Mouse (Mus musculus): ENCODE results near the gene Akap13.

Gene Akap13

DNA sequence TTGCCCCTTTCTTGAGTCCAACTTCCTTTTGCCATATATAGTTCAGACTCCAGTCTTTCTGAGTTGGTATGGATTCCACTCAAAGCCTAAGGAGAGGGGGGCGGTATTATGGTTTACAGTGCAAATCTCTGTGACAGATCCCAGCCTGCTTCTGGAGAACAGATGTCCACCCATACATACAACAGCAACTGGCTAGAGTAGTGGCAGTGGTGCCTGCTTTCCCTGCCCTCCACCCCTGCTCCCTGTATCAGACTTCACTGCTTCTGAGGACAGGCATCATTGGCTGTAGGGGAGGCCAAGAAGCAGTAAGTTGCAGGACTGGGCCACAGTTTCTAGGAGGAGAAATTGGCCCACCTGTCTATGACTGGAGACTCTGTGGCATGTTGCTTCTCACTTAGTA lies 102.9 kb downstream of the Akap13 start:
- DNase-seq (ENCODE audit: low read depth, low spot score): no peak

DNA sequence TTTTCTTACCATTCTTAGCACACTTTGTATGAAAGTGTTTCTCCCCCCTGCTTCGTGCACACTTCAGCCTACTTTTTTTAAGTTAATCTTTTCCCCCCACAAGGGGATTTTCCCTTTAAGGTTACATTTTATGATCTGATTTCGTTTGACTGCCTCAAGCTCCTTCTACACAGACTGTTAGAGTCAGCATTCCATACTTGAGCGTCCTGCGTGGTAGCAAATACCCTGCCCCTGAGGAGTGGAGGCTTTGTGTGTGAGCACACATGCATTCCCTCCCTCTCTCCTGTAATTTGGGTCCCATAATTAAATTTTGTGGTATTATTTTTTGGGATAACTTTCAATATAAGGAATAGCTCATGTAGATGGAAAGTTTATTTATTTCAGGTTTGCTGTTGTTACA lies 103.8 kb downstream of the Akap13 start:
- no peak for DNase-seq (ENCODE audit: low read depth, low spot score)

DNA sequence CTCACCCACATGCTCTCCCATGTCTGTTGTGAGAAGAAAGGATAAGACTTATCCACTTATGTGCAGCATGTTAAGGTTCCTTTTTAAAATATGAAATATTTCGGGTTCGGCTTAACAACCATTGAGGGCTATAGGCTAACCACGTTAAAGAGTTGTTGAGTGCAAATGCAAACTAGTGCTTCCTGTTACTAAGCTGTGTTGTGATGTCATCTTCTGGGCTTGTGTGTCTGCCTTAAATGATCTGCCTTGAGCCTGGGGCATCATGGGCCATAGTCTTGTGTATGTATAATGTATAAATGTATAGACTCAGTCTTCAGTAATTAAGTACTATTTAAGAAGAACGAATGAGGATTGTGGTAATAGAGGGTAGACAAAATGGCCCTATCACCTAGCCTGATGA lies 104.6 kb downstream of the Akap13 start:
- DNase-seq (ENCODE audit: low read depth, low spot score): no peak

DNA sequence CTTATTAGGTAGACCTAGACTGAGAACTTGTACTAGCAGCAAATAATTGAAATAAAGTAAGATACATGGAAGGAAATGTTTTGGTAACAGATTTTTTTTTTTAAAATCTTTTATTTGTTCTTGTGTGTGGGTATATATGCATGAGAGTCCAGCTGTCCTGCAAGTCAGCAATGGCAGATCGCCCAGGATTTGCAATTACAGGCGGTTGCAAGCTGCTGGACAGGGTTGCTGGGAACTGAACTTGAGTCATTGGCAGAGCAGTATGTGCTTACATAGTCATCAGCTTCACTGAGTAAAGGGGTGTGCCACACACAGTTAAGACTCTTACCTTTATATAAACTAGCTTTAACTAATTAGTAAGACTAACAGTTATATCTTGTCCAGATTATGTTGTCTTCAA lies 105.2 kb downstream of the Akap13 start:
- peak; percentile 51 for DNase-seq (ENCODE audit: low read depth, low spot score)

DNA sequence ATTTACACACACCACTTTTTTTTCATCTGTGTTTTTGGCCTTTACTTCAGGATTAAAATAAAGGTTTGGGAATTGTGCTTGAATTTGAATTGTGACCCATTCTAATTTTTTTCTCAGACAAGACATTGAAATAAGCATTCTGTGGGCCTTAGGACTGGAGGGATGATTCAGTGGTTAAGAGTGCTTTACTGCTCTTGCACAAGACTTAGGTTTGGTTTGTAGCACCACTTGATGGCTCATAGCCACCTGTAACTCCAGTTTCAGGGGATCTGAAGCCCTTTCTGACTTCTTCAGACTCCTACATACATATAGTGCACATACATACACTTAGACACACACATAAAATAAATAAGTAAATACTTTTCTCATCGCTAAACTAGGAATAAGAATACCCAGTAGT lies 105.8 kb downstream of the Akap13 start:
- DNase-seq (ENCODE audit: low read depth, low spot score): no peak

DNA sequence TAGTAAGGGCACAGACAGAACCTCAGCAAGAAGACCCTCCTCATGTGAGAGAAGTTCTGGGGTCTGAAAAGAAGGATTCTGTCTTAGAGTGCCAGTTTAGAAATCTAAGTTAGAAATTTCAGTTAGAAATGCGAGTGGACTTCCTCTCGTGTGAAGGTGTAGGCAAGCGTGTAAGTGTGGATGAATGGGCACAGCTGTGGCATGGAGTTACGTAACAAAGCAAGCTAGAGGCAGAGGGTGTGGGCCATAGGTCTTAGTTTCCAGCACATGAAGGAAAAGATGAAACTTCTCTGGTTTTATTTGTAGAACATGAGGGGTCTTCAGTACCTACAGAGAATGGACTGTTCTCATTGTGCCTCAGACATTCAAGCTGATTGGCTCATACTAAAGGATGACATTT lies 112.9 kb downstream of the Akap13 start:
- no peak for DNase-seq (ENCODE audit: low read depth, low spot score)

DNA sequence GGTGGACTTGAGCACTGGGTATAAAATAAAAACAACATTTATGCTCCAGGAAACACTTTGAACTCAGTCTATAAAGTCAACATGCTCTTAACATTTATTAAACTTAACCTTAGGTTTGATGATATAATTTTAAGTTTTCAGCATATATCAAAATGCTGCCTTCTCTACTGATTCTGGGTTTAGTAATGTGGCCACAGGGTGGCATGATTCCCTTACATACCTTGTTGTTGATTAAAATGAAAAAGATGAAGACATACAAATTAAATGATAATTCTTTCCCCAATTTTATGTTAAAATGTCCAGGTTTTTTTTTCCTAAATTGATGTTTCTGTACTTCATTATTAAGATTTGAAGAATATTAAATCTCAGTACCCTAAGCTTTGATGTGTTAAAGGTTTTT lies 113.5 kb downstream of the Akap13 start:
- peak; percentile 44 for DNase-seq (ENCODE audit: low read depth, low spot score)

DNA sequence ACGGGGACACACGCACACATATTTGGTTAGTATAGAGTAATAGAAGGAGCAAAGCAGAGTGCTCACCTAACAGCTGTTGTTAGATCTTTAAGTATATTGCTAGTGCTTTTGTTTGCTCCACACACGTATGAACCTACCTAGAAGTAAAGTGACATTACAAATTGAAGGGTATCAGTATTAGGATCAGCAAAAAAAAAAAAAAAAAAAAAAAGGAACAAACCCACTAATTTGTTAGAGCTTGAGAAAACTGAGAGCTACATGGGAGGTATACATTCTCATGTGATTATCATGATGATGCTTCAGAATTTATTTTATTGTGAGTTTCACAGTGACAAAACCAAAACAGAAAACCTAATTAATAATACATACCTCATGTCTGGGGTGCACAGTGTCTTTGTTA lies 114.9 kb downstream of the Akap13 start:
- no peak for DNase-seq (ENCODE audit: low read depth, low spot score)

DNA sequence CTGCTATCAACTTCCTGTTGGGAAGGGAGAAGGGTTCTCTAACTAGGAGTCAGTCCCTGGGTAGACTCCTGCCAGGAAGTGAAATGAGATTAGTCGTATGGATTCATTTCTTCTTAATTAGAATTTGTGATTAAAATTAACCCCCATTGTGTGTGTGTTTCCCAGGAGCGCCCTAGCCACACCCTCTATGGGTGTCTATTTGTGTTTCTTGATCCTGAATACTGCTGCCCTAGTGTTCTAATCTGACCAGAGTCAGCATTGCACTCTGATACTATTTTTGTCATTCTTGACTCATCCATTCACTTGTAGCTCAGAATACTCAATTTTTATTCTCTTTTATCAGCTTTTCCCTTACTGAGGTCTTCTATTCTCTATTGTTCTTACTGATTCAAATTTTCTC lies 115.7 kb downstream of the Akap13 start:
- no peak for DNase-seq (ENCODE audit: low read depth, low spot score)

DNA sequence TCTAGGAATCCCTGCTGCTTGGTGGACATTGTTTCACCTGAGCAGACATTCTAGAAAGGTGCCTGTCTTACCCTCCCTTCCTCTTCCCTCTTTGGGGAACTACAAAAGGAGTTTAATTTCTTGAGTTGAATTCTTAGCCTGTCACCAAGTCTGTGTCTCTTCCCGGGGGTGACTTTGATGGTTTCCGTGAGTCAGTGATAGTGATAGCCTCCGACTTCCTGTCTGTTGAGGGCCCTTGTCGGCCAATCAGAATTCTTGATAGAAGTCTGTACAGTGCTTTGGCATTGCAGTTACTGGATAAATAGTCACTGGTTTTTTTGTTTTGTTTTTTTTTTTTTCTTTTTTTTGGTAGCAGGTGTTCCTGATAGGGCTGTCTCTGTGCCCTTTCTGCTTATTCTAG lies 116.8 kb downstream of the Akap13 start:
- no peak for DNase-seq (ENCODE audit: low read depth, low spot score)

DNA sequence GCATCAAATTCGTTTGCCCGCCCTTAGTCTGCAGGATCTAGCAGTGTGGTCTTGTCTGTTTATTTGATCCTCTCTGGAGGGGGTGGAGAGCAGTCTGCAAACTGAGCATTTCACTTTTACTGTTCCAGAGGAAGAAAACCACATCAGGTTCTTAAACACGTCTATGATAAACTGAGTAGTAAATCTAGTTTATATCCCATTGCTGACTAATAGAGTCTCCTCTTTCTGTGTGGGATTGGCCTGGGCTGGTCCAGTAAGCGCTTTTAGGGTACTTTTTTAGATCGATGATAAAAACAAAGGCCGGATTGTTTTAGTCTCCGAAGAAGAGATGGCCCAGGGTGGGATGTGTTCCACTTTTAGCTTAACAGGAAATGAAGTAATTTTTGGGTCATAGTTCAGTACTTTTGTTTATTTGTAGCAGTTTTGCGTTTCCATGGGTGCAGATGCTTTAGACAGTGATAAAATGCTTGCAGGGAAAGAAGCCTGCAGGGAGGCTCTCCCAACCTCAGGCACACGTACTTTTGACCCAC lies 119.9 kb downstream of the Akap13 start:
- DNase-seq (ENCODE audit: low read depth, low spot score): peak; percentile 86

DNA sequence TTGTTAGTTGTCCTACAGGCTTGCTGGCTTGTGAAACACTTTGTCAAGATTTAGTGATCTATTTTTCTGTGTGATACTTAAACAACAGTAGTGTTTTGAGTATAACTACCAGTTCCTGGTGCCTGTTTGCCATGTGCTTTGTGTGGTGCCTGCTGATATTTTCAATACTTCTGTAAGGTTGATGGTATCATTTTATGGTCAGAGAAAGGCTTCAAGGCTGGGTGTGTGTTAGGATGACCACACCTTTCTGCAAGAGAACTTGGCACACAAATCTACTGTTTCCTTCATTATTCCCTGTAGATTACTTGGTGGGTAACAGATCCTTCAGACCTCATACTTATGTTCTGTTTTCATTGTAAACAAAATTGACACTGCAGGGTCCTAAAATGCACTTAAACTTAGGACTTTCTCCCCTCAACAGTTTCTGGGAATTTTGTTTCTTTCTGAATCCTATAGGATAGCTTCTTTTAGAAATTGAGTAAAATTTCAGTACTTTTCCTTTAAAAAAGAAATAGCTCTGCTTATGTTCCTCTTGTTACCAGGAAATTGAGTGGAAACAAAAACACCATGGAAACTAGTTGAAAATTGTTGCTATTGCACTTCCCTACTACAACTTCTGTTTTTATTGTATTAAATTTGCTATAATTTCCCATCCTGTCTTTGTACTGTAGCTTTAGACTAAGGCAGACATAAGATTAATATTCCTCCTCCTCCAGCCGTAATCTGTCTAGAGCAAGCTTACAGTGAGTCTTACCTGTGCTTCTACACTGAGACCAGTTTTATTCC lies 120.7 kb downstream of the Akap13 start:
- peak; percentile 41 for DNase-seq (ENCODE audit: low read depth, low spot score)

DNA sequence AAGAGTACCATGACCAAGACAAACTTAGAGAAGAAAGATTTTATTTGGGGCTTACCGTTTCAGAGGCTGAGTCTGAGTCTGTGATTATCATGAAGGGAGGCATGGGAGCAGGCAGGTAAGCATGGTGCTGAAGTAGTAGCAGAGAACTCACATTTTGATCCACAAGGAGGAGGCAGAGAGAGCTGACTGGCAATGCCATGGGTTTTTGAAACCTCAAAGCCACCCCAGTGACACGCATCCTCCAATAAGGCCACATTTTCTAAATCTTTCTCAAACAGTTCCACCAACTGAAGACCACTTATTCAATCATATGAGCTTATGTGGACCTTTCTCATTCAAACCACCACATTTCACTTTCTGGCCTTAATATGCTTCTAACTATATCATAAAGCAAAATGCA lies 121.5 kb downstream of the Akap13 start:
- peak; percentile 14 for DNase-seq (ENCODE audit: low read depth, low spot score)

DNA sequence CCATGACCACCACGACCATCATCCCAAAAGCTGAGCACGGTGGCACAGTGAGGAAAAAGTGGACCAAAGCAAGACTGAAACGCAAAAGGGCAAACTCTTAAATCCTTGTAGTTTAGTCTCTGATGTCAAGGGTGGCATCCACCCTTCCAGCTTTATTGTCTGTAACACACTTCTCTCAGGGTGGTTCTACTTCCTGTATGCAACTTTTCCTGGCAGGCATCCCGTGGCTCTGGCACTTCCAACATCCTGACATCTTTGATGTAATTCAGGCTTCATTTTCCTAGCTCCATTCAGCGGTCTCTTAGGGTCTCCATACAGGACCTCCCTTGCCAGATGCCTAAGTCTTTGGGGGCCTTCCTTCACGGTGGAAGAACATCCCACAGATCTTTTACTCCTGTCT lies 122.0 kb downstream of the Akap13 start:
- no peak for DNase-seq (ENCODE audit: low read depth, low spot score)

DNA sequence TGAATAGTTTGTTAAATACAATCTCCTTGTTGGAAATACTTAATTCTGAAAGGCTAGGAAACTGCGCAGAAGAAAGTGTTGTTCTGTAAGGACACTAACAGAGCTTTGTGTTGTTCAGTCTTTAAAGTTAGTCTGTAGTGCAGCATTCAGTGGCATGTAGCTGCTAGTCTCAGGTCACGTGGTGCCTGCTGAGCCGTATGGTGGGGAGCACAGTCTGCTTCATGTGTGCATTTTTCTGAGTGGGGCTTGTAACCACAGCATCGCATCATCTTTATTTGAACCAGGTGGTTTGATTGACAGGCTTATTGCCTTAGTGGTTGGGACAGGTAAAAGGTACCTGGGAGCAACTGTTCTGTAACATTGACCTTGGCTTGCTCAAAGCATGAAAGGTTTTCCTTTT lies 123.3 kb downstream of the Akap13 start:
- DNase-seq (ENCODE audit: low read depth, low spot score): no peak

DNA sequence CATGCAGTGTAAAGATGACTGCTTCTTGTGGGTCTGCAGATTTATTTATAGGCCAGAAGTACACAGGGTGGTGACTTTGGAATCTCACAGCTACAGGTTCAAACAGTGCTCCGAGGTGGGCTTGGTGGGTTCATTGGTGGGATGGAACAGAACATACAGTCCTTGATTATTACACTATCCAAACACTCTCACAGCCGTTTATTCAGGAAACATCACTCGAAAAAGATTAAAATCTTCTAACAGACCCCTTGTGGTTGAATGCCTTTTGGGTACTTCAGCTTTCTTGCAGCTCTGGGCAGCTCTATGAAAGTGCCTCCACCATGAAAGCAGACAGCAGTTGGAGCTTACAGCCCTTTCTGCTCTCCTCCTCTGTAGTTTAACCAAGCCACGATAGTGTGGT lies 126.8 kb downstream of the Akap13 start:
- no peak for DNase-seq (ENCODE audit: low read depth, low spot score)

DNA sequence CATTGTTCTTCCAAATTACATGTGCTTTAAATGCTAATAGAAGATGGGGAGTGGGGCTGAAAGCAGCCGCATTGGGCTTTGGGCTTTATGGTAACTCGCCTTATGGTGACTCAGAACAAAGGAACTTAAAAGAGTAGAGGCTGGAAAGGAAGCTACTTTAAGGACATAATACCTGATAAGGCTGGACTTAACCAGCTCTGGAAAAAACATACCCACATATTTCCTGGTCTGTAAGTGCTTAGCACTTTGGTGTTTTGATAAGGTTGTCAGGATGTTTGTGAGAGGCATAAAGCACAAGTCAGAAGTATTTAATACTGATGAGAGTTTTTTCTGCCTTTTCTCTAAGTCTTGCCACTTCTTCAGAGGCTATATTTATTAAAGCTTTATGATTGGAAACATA lies 128.8 kb downstream of the Akap13 start:
- no peak for DNase-seq (ENCODE audit: low read depth, low spot score)

DNA sequence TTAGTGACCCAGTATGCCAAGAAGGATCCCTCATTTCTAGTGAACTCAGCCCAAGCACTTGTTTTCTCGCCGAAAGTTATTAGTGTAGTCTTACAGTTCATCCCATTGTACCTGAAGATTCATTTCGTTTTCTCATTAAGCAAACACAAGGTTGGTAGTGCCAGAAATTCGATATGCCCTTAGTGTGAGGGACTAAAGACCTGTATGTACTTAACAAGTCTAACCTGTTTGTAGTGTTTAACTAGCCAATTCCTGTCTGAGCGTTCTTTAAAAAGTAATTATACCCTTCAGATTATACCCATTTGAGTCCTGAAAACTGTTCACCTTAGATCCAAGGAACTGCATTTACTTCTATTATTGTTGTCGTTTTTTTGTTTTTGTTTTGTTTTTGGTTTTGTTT lies 130.1 kb downstream of the Akap13 start:
- DNase-seq (ENCODE audit: low read depth, low spot score): no peak

DNA sequence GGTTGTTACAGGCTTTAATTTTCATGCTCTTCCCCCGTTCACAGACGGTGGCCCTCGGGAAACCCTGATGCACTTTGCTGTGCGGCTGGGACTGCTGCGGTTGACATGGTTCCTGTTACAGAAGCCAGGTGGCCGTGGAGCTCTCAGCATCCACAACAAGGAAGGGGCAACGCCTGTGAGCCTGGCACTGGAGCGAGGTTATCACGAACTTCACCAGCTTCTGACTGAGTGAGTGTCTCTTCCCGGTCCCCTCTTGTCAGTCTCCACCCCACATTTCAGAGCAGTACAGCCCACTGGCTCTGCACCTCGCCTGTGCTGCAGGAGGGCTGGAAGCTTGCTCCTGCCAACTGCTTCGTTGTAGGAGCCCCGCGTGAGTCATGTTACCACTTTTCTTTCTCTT lies 130.8 kb downstream of the Akap13 start:
- no peak for DNase-seq (ENCODE audit: low read depth, low spot score)

DNA sequence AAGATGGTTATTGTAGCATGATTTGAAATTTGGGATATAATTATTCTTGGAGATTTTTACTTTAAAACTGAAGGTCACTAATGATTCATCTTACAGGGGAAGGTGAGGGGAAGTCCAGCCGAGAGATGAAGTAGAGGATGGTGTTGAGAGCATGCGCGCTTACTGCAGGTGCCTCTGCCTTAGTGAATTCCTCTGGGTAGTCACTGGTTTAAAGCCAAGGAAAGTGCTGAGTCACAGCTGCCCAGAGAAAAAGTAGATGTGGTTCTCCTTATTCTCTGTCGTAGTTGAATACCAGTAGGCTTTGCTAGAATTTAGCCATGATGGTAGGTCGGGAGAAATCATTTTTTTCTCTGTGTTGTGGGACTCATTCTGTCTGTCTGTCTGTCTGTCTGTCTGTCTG lies 132.4 kb downstream of the Akap13 start:
- DNase-seq (ENCODE audit: low read depth, low spot score): peak; percentile 27

DNA sequence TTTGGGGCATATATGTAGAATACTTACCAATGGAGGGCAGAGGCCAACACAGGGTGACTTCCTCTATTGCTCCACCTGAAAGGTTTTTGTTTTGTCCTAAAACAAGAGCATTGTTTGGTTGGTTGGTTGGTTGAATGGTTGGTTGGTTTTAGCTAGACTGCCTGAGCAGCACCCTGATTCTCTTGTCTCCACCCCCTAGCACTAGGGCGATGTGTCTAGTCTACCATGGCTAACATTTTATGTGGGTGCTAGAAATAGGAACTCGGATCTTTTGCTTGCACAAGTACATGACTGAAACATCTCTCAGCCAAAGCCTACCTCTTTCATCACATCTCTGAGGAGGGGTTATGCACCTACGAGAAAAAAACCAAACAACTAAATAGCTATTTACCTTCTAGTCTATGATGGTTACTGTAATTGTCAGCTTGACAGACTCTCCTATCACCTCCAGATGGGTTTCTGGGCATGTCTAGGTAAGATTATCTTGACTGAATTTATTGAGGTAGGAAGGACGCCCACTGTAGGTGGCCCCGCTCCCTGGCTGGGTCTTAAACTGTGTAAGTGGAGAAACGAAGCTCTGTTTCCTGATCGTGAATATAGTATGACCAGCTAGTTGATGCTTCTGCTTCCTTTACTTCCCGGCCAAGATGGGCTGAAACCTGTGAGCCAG lies 134.1 kb downstream of the Akap13 start:
- no peak for DNase-seq (ENCODE audit: low read depth, low spot score)

DNA sequence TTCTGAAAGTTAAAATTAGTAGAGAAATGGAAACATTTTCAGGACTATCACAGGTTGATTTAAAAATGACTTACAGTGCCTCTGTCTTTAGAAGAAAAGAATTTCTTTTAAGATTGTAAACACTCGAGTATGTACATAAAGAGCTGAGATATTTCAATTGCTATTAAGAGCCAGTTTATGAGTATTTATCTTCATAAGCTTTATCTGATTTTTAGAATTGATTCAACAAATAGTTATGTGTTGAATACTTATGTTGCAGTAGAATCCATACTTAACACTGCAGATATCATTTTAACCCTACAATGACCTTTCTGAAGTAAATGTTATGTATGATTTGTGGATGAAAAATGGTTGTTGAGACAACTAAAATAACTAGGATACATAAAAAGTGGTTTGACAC lies 136.6 kb downstream of the Akap13 start:
- DNase-seq (ENCODE audit: low read depth, low spot score): no peak

DNA sequence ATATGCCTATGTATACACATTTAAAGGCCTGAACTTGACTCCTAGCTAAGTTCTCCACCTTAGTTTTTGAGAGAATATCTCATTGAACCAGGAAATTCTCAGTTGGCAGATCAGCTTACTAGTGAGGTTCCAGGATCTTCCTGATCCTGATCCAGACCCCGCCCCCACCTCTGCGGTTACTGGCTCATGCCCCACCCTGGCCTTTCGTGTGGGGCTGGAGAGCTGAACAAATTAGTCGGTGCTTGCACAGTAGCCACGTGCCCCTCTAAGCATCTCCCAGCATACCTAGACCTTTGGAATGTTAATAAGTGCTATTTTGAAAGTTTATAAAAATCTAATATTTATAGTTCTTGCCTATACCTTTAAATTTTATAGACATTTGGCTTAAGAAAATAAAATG lies 139.5 kb downstream of the Akap13 start:
- no peak for DNase-seq (ENCODE audit: low read depth, low spot score)
